Mouse (Mus musculus) heart, adult 11 months (tissue): ENCODE measurements around the gene Dcaf10.
A peak's percentile ranks its signal among the peaks of the same experiment; 100 is the strongest.
"Not testable (repeated sequence)": the region's sequence is repeated elsewhere in the genome, so short reads cannot be mapped to it uniquely, and the experiment has no call there.

ENCODE experiments used
- DNase-seq: peaks from one replicate; pipeline ENCODE4 v3.0.0; 2022

Gene Dcaf10

GRCm38 (mm10) chr4:45396211-45396610 lies 54.3 kb downstream of the Dcaf10 start:
- DNase-seq: not testable (repeated sequence)

- DNase-seq: peak; percentile 86
Measured at GRCm38 (mm10) chr4:45398315-45398714, 56.4 kb downstream of the Dcaf10 start.

GRCm38 (mm10) chr4:45399421-45400210 lies 57.7 kb downstream of the Dcaf10 start:
- peak; percentile 91 for DNase-seq

GRCm38 (mm10) chr4:45402281-45402680 lies 60.4 kb downstream of the Dcaf10 start:
- no peak for DNase-seq

GRCm38 (mm10) chr4:45402878-45403498 lies 61.1 kb downstream of the Dcaf10 start:
- DNase-seq: peak; percentile 91

- DNase-seq: no peak
Measured at GRCm38 (mm10) chr4:45403499-45403878, 61.6 kb downstream of the Dcaf10 start.

GRCm38 (mm10) chr4:45404086-45404485 lies 62.2 kb downstream of the Dcaf10 start:
- DNase-seq: peak; percentile 88

GRCm38 (mm10) chr4:45405315-45405714 lies 63.4 kb downstream of the Dcaf10 start:
- no peak for DNase-seq

GRCm38 (mm10) chr4:45406397-45406796 lies 64.5 kb downstream of the Dcaf10 start:
- peak; percentile 86 for DNase-seq

- no peak for DNase-seq
Measured at GRCm38 (mm10) chr4:45407001-45407702, 65.3 kb downstream of the Dcaf10 start.

GRCm38 (mm10) chr4:45407703-45408334 lies 65.9 kb downstream of the Dcaf10 start:
- peak; percentile 92 for DNase-seq

- DNase-seq: peak; percentile 99
Measured at GRCm38 (mm10) chr4:45408427-45409132, 66.7 kb downstream of the Dcaf10 start, which contains the start of gene Slc25a51. TSS of gene Slc25a51 (minus strand) at chr4:45408766.

GRCm38 (mm10) chr4:45409270-45409669 lies 67.4 kb downstream of the Dcaf10 start:
- peak; percentile 97 for DNase-seq

- DNase-seq: no peak
Measured at GRCm38 (mm10) chr4:45411181-45411790, 69.4 kb downstream of the Dcaf10 start.

- DNase-seq: no peak
Measured at GRCm38 (mm10) chr4:45412433-45413192, 70.7 kb downstream of the Dcaf10 start.

- DNase-seq: no peak
Measured at GRCm38 (mm10) chr4:45413674-45414338, 71.9 kb downstream of the Dcaf10 start.

GRCm38 (mm10) chr4:45416314-45416713 lies 74.4 kb downstream of the Dcaf10 start:
- DNase-seq: no peak

- DNase-seq: peak; percentile 94
Measured at GRCm38 (mm10) chr4:45418229-45418950, 76.5 kb downstream of the Dcaf10 start.

- no peak for DNase-seq
Measured at GRCm38 (mm10) chr4:45419051-45419450, 77.2 kb downstream of the Dcaf10 start.

- no peak for DNase-seq
Measured at GRCm38 (mm10) chr4:45420733-45421132, 78.8 kb downstream of the Dcaf10 start.
